Mouse (Mus musculus): ENCODE measurements around the gene Fam76a. TPM values are rescaled to one million over a fixed set of nuclear protein-coding genes. Genes with fewer than 3 reads are reported as not detected.

Fam76a gene
- polyA plus RNA-seq, 1 experiment from 2014 or later, result 21.7 TPM

GRCm38 (mm10) chr4:132941012-132941729 is 18.8 kb upstream of the Fam76a start:
- no peaks in the 10 kb centered on the region for H3K36me3 ChIP-seq (replicated peaks; ENCODE audit: insufficient read depth, low read length)
- no peak overlapping the region for H3K4me3 ChIP-seq (ENCODE audit: low read depth, low read length)
- peaks cover 18% of the 10 kb centered on the region for H3K4me1 ChIP-seq (ENCODE audit: insufficient read depth)
- H3K9me3 ChIP-seq (ENCODE audit: low read length), result no peaks in the 10 kb centered on the region
- DNase-seq (no peak), ATAC-seq (no peak)
- TF ChIP-seq EP300 (IDR thresholded peaks at IDR 0.05; ENCODE audit: low read depth) (no peak), CTCF (IDR thresholded peaks at IDR 0.05; ENCODE audit: low read depth) (no peak)
- 0 out of 2 replicates have a peak, but pooled peaks cover 4% of the 10 kb centered on the region for H3K27me3 ChIP-seq (ENCODE audit: insufficient read depth, low read length)
- H3K4me2 ChIP-seq (ENCODE audit: low read depth, low read length), result no peak overlapping the region
- H3K9ac ChIP-seq (replicated peaks), result no peak overlapping the region
- no peak overlapping the region for H3K27ac ChIP-seq (ENCODE audit: low read depth)
- 53% methylated on average over 23 of the region's 23 CpGs for WGBS (ENCODE audit: insufficient replicate concordance)

DNA sequence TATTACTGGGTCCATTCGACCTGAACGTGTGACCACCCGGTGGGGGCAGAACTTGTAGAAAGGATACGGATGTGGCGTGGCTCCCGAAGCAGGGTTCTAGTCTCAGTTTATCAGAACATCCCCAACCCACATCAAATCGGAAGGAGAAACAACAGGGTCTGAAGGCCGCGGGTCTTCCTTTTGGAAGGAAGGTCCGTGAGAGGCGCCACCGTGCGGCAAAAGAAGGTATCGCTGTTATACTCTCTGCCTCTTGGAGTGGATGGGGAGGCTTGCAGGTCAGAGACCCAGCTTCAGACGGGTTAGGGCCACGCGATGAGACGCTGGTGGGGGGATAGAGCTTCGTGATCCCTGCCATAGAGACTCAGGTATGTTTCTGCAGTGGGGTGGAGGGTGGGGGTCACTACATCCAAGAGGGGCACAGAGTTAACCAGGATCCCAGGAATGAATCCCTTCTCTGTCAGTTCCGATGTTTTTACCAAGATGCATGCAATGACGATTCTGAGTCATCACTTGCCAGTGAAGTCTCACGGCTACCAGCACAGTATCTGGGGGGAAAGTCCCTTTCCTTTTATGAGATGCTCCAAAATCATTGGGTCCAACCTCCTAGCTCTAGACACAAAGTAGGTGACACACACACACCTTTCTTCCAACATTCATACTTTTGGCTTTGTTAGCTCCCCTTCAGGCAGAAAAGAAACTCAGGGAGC is 17.2 kb upstream of the Fam76a start:
- TF ChIP-seq CTCF (IDR thresholded peaks at IDR 0.05; ENCODE audit: low read depth), result peak; percentile 81
- TF ChIP-seq EP300 (IDR thresholded peaks at IDR 0.05; ENCODE audit: low read depth), result no peak
- 0 out of 2 replicates have a peak overlapping the region, but pooled peaks have one; percentile 42 for H3K4me2 ChIP-seq (ENCODE audit: low read depth, low read length)
- H3K9me3 ChIP-seq (ENCODE audit: low read length), result no peaks in the 10 kb centered on the region
- H3K4me1 ChIP-seq (ENCODE audit: insufficient read depth), result peaks cover 4% of the 10 kb centered on the region
- H3K4me3 ChIP-seq (ENCODE audit: low read depth, low read length), result no peak overlapping the region
- ATAC-seq (no peak), DNase-seq (peak; percentile 78)
- no peak overlapping the region for H3K27ac ChIP-seq (ENCODE audit: low read depth)
- H3K27me3 ChIP-seq (ENCODE audit: insufficient read depth, low read length), result 0 out of 2 replicates have a peak, but pooled peaks cover 4% of the 10 kb centered on the region
- H3K9ac ChIP-seq (replicated peaks), result no peak overlapping the region
- 25% methylated on average over 22 of the region's 22 CpGs for WGBS (ENCODE audit: insufficient replicate concordance)
- no peaks in the 10 kb centered on the region for H3K36me3 ChIP-seq (replicated peaks; ENCODE audit: insufficient read depth, low read length)

GRCm38 (mm10) chr4:132938181-132938941 is 16.0 kb upstream of the Fam76a start:
- DNase-seq, result no peak
- TF ChIP-seq CTCF (IDR thresholded peaks at IDR 0.05; ENCODE audit: low read depth) (no peak), EP300 (IDR thresholded peaks at IDR 0.05; ENCODE audit: low read depth) (no peak)
- ATAC-seq, result no peak
- no peaks in the 10 kb centered on the region for H3K36me3 ChIP-seq (replicated peaks; ENCODE audit: insufficient read depth, low read length)
- H3K4me3 ChIP-seq (ENCODE audit: low read depth, low read length), result no peak overlapping the region
- H3K4me1 ChIP-seq (ENCODE audit: insufficient read depth), result no peaks in the 10 kb centered on the region
- no peak overlapping the region for H3K4me2 ChIP-seq (ENCODE audit: low read depth, low read length)
- 71% methylated on average over 12 of the region's 12 CpGs for WGBS (ENCODE audit: insufficient replicate concordance)
- H3K27ac ChIP-seq (ENCODE audit: low read depth), result no peak overlapping the region
- H3K9me3 ChIP-seq (ENCODE audit: low read length), result no peaks in the 10 kb centered on the region
- H3K9ac ChIP-seq (replicated peaks), result no peak overlapping the region
- H3K27me3 ChIP-seq (ENCODE audit: insufficient read depth, low read length), result 0 out of 2 replicates have a peak, but pooled peaks cover 4% of the 10 kb centered on the region

DNA sequence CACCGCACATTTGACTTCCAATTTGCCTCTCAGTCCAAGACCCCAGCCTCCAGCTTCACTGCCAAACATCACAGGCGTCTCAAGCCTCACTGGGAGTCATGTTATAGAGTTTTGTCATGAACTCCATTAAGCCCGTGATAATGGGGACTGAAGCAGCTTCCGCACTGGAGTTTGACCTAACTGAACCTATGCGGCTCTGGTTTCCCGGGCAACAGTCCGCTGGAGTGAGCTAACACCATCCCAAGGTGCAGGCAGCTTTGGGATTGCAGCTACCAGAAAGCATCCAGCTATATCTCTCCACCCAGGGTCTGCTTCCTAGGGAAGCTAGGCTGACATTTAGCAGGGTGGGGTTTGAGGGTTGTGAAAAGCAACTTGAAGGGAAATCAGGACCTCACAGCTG is 12.3 kb upstream of the Fam76a start:
- H3K4me1 ChIP-seq (ENCODE audit: insufficient read depth), result no peaks in the 10 kb centered on the region
- H3K36me3 ChIP-seq (replicated peaks; ENCODE audit: insufficient read depth, low read length), result no peaks in the 10 kb centered on the region
- no peak overlapping the region for H3K9ac ChIP-seq (replicated peaks)
- peak overlapping the region; percentile 28; the same call in 1 of the 2 replicates for H3K4me2 ChIP-seq (ENCODE audit: low read depth, low read length)
- no peak overlapping the region for H3K4me3 ChIP-seq (ENCODE audit: low read depth, low read length)
- no peaks in the 10 kb centered on the region for H3K9me3 ChIP-seq (ENCODE audit: low read length)
- H3K27ac ChIP-seq (ENCODE audit: low read depth), result no peak overlapping the region
- 45% methylated on average over 7 of the region's 7 CpGs for WGBS (ENCODE audit: insufficient replicate concordance)
- ATAC-seq, result peak; percentile 56; the same call in 1 of the 2 replicates
- no peaks in the 10 kb centered on the region for H3K27me3 ChIP-seq (ENCODE audit: insufficient read depth, low read length)
- DNase-seq, result no peak
- TF ChIP-seq CTCF (IDR thresholded peaks at IDR 0.05; ENCODE audit: low read depth) (no peak), EP300 (IDR thresholded peaks at IDR 0.05; ENCODE audit: low read depth) (no peak)

DNA sequence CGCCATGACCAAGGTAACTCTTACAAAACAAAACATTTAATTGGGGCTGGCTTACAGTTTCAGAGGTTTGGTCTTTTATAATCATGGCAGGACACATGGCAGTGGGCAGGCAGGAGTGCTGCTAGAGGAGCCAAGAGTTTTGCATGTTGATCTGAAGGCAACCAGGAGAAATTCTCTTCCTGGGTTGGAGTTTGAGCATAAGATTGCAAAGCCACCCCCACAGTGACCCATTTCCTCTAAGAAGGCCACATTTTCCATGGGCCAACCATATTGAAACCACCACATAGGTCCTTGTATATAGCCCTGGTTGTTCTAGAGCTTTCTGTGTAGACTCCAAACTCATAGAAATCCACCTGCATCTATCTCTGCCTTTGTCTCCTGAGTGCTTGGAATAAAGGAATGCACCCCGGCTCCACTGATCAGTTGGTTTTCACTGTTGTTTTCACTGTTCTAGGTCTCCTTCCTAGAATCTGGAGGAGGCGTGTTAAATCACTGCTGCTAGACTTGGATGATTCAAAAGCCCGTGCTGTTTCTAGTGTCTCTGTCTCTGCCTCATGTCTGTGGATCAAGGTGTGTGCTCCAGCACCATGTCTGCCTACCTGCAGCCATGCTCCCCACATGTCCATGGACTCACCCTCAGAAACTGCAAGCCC is 10.5 kb upstream of the Fam76a start:
- TF ChIP-seq EP300 (IDR thresholded peaks at IDR 0.05; ENCODE audit: low read depth) (no peak), CTCF (IDR thresholded peaks at IDR 0.05; ENCODE audit: low read depth) (no peak)
- Histone ChIP-seq H3K27ac (ENCODE audit: low read depth) (no peak overlapping the region), H3K36me3 (replicated peaks; ENCODE audit: insufficient read depth, low read length) (no peaks in the 10 kb centered on the region), H3K27me3 (ENCODE audit: insufficient read depth, low read length) (no peaks in the 10 kb centered on the region), H3K9ac (replicated peaks) (no peak overlapping the region), H3K4me1 (ENCODE audit: insufficient read depth) (no peaks in the 10 kb centered on the region), H3K4me2 (ENCODE audit: low read depth, low read length) (no peak overlapping the region), H3K4me3 (ENCODE audit: low read depth, low read length) (no peak overlapping the region), H3K9me3 (ENCODE audit: low read length) (no peaks in the 10 kb centered on the region)
- ATAC-seq (no peak), DNase-seq (no peak)
- 80% methylated on average over 4 of the region's 4 CpGs for WGBS (ENCODE audit: insufficient replicate concordance)

Measured in liver, postnatal 0 days (tissue).